Mouse (Mus musculus): Measurements from ENCODE around the gene Ppp1r16b. TPM values are rescaled to one million over a fixed set of nuclear protein-coding genes. Genes with fewer than 3 reads are reported as not detected.
A peak's percentile ranks its signal among the peaks of the same experiment; 100 is the strongest.

The Ppp1r16b gene
- total RNA-seq, 2 experiments from 2014 or later = 4.8 to 5.2 TPM

DNA sequence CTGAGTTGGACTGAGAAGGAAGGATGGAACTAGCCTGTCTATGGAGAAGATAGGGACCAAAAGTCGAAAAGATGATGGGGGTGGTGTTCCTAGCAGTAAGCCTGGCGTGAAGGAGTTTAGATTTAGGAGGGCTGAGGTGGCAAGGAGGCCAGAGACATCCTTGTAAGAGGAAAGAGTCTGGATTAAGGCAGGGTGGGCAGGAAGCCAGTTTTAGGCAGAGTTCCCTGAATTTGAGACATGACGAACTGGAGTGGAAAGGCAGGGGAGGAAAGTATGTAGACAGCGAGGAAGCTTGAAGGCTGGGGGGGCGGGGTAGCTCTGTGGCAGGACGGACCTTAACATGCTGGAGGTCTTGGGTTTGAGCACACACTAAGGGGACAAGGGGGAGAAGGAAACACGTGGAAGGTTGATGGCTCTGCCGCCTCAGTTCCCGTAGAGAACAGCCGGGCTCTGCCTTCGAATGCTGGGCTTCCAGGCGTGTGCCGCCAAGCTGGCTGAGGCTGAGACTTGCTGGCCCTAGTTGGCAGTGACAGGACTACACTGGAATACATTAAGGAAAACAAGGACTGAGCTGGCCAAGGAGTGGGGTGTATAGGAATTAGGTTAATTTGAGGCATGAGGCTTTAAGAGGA, 105.0 kb downstream of the Ppp1r16b start:
- DNase-seq = peak; percentile 18

DNA sequence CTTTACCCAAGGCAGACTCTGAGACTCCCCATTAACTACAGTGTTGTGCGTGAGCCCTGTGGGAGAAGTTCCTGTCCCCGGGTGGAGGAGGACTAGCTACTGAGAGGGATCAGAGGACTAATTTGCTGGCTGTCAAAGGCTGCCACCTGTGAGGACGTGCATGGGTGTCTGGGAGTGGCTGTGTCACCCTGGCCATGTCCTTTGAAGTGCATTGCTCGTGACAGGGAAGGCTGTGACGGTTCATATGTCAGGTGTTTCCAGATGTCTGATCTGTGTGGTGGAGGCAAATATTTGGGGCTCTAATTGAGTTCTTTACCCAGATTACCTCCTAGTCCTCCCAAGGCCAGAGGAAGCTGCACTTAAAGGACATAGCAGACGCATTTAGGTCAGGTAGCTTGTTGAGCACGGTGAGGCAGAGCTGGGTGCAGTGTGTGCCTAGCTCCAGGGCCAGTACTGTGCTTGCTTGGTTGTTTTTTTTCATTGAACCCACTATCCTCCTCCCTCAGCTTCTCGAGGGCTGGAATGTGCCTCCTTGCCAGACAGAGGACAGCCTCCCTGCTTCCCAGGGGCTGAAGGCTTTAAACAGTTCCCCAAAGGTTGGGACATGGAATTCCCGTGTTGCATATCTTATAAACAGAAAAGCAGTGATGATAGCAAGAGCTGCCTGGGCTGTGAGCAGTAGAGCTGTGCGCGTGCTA, 106.0 kb downstream of the Ppp1r16b start:
- no peak for DNase-seq

DNA sequence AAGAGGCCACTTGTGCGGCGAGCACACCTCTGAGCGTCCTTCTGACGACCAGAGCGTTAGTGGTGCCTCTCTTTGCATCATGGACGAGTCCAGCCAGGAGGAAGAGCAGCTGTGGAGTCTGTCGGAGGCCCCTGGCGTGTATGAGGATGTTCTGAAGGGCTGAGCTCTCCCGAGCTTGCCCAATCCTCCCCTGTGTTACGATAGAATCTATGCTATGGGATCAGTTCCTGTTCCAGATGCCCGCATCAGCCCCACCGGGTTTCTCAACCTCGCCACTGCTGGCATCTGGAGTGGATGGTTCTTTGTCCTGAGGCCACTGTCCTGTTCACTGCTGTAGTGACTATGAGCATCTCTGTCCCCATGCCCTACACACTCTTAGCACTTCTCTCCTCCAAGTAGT, 107.6 kb downstream of the Ppp1r16b start:
- no peak for DNase-seq

DNA sequence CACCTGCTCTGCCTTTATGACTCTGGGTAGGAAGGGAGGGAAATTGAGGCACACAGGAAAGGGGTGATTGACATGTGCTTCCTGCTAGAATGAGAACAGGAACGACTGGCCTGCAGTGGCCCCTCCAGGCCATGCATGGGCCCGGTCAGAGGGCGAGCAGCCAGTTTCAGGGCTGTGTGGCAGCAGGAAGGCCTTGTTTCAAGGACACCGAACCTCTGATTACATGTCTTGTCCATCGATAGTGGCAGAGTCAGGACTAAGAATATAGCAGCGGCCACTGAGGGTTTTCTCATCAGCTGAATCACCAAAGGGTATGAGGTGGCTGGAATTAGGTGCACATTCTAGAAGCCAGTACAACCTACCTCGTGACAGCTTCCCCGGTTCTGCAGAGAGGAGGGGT, 109.7 kb downstream of the Ppp1r16b start:
- DNase-seq = no peak

DNA sequence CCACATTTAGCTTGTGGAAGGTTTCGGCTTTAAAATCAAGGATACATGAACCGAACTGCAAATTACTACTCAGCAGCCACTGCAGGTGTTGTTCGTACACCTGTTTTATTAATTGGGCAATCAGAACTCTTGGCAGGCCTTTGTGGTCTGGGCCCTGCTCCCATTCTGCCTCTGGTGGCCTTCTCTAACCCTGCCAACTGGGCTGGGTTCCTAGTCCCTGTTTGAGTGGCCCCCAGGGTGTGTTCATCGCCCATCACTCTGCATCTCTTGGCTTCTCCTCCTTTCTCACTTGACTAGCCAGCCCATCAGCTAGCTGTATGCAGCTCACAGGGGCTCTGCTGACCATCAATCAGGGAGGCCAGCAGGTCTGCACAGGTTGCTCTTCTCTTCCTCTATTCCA, 111.5 kb downstream of the Ppp1r16b start:
- peak; percentile 36 for DNase-seq

DNA sequence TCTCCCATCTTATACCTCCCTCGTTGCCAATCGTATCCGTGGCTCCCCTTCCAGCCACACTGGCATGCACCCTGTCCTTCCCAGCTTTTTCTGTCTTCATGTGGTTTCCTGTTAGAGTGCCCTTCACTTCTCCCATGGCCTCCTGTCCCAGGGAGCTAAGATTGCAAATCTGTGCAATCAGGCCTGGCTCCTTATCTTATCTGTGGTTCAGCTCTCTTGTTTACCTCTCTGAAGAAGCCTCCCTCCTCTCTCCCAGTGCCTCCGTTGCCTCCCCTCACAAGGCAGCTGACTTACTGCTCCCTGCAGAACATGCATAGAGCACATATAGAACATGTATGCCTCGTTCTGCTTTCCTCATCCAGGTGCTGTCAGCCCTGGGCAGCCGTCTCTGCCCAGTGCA, 112.3 kb downstream of the Ppp1r16b start:
- DNase-seq = no peak

DNA sequence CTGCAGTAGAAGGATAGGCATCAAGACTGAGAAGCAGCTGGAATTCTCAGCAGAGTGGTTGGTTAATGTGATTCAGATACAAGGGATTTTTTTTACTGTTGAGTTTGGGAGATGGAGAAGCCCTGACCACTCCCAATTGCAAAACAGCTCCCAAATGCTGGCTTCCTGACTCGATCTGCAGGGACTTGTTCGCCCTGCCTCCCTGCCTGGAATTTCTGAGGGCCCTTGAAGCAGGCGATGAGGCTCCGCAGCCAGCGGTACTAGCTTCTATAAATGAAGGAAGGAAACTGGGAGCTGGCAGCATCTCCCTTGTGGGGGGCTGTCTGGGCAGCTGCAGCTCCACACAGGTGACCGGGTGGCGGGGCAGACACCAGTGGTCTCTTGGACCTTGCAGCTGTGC, 113.2 kb downstream of the Ppp1r16b start:
- DNase-seq = no peak

DNA sequence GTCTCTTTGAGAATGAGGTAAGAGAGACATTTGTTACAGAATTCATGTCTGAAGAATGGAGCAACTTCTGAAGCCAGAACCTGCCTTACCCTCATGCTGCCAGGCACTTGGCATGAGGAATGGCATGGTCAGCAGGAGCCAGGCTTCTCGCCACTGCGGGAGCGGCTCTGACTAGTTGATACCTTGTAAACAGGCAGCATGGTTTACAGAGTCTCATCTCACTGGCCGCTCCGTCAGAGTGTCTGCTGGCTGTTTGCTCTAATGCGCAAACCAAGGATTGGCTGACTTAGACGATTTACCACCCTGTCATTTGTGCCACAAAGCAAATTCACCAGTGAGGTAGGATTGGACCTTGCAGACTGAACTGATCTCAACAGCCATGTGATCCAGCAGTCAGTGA, 115.9 kb downstream of the Ppp1r16b start:
- peak; percentile 44 for DNase-seq

DNA sequence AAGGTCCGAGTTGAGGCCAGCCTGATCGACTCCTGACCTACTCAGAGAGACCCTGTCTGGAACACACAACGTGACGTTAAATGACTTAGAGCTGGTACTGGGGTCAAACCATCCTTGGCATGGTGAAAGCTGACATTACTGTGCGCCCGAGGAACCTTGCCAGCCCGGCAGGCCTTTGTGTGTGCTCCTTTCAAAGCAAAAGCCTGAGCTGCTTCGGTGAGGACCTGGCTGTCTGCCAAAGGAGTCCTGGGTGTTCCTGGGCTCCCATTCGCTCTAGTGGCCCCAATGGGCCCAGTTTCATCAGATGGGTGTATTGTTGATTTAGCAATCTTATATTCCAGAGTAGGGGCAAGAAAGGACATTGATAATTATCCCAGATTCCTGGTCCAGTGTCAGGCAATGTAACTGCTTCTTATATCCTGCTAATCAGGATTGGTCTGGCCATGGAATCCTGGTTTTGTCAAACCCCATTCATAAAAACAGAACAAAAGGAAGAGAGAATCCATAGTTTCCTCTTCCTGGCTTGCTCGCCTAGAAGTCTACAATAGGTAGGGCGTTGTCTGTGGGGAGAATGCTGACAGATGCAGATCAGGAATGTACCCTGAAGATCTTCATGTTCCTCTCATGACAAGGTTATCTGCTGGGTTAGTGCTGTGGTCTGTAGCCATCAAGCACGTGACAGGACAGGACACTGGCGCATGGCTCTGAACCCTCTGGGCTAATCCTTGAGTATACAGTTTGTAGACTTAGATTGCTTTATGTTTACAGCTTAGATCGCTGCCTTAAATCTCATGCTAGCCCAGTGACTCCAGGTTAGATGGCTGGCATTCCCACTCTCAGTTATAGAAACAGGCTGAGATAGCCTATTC, 122.0 kb downstream of the Ppp1r16b start:
- no peak for DNase-seq

DNA sequence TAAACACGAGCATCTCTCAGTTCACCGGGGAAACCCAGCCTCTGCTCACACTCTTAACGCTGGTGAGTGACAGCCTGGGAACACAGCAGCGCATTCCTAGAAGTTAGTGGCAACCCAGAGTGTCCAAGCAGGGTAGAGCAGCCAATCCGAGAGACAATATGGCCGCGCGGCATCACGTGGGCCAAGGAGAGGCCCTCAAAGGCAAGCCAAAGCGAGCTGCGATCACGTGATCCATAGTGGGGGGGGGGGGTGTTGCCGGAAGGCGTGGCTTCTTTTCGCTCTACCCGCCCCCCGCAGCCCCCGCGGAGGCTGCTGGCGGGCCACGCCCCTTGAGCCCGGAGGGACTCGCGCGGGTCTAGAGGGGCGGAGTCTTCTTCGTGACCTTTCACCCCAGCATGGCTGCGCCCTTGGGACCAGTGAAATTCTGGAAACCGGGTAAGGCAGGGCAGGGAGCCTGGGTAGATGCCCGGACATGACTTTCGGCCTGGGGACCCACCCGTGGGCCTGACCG, 129.4 kb downstream of the Ppp1r16b start, which contains the start of gene Dhx35:
Dhx35 (plus strand) TSS at position 314 of the 511 bp plus-strand sequence.
- peak; percentile 93 for DNase-seq

DNA sequence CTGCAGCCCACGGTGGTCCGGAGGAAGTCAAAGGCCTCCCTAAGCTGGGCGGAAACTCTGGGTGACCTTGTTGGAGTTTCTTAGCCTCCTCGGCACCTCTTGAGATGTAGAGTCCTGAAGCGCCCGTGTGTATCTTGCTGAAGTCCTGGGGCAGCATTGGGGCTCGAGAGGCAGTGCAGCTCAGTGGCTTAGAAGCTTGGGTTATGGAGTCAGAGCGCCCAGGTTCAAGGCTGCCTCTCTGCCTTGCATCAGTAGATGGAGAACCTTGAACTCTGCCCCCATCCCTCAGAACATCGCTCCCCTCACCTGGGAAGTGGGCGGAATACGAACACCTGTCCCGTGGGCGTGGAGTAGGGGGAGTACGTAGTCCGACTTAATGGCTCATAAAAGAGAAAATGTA, 129.8 kb downstream of the Ppp1r16b start:
- no peak for DNase-seq

DNA sequence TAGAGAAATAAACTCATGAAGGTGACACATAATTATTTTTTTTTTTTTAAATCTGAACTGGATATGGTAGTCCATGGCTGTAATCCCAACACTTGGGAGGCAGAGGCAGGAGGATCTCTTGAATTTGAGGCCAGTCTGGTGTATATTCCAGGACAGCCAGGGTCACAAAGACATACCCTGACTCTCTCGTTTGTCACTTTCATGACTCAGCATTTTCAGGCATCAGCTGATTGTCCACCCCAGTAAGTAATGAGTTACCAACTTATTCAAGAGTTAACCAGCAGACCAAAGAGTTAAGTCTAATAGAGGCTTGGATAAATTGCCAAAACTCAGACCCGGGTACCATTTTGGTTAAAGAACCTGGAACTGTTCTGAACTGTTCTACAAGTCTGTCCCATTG, 130.7 kb downstream of the Ppp1r16b start:
- DNase-seq = no peak

DNA sequence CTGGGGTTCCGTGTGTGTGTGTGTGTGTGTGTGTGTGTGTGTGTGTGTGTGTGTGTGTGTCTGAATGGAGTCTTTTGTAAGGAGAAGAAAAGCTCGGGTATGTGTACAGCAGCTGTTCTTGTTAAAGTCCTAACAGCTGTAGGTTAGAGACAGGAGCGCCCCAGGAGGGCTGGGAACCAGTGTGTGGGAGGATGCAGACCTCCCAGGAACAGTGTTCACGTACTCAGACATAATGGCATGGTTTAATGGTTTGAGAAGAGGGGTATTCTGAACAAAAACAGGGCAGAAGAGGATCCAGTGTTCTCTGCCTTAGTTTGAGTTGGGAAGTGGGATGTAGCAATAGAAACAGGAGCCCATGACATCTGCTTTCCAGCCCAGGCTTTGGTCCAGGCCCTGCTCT, 134.1 kb downstream of the Ppp1r16b start:
- DNase-seq = no peak

DNA sequence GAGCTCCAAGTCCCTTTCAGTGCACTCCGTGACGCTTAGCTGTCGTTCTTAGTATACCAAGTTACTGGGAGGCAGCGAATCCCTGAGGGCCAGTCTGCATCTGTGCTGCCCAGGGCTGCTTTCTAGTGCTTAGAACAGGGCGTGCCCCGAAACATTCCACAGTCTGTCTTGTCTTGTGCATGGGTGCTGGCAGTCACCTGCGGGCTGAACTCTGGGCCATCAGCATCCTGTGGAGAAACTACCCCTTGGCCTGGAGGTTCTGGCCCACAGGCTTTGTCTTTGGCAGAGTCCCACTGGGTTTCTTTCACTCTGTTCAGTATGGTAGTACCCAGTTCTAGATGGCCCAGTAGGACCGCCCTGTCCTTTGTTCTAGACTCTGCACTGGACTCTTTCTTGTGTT, 135.6 kb downstream of the Ppp1r16b start:
- DNase-seq = no peak

DNA sequence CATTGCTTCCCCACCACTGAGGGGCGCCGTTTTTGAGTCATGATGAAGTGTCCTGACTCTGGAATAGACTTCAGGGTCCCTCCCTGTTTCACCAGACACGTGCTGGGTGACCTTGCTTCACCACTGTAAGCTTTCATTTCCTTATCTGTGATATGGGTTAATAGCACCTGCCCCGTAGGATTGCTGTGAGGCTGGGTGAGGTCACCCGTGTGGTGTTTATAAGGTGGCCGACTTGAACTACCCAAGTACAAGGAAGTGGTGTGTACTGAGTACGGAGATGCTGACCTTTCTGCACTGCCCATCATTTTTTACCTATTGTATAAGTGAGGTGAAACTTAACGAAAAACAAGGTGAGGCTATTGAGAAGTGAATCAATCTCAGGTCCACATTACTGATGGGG, 138.4 kb downstream of the Ppp1r16b start:
- DNase-seq = no peak

DNA sequence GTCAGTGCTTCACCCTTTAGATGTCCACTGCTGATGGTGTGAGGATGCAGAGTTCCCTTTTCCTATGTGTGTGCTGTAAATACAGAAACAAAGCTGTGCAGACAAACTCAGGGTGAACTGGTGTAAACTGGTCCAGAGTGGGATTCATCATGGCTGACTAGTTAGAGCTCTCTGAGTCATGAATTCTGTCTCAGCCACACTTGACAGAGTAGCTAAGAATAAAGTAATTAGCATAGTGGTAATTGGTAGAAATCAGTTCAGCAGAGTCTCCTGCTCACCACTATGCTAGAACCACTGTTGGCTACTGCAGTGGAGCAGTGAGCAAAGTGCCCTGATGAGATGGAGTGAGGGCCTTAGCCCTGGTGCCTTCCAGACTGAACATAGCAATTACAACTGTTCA, 150.5 kb downstream of the Ppp1r16b start:
- no peak for DNase-seq

Small RNA genes lying within 50 kb of the gene (microRNA-seq; reads per million reads assigned to microRNA genes)
- gene Gm26141 (ENCODE audit: borderline replicate concordance in 2 of 2) (0 reads per million in 2 experiments), gene Mir3474 (ENCODE audit: borderline replicate concordance in 2 of 2) (0 to 0.79 reads per million in 2 experiments)

Other genes starting within 250 kb of the Ppp1r16b start
- 1 to 10 TPM; 1.6 to 7.0 TPM for gene Adig, start 162.8 kb upstream of the Ppp1r16b start, total RNA-seq (2021)
- not detected for gene Arhgap40, start 152.6 kb upstream of the Ppp1r16b start, total RNA-seq (2021)
- not detected for gene Slc32a1, start 54.6 kb upstream of the Ppp1r16b start, total RNA-seq (2021)
- gene Actr5, start 40.5 kb upstream of the Ppp1r16b start, total RNA-seq (2021) = 1 to 10 TPM; 2.5 to 3.2 TPM
- 1 to 10 TPM; 1.2 to 2.3 TPM for gene Fam83d, start 102.7 kb downstream of the Ppp1r16b start, total RNA-seq (2021)
- gene Dhx35, start 129.4 kb downstream of the Ppp1r16b start, total RNA-seq (2021) = 1 to 10 TPM; 7.9 to 8.0 TPM

All from gastrocnemius, postnatal 25 days (tissue).